Mouse (Mus musculus) embryonic fibroblast, embryonic 13.5 days (primary cell): ENCODE data around the gene Nol12. TPM values are rescaled to one million over a fixed set of nuclear protein-coding genes. Genes with fewer than 3 reads are reported as not detected.

Experiments
- H3K27ac ChIP-seq: 2 replicates; pipeline ENCODE4 v1.5.1; 2012; ENCODE audit warnings: low read length, control low read depth, inconsistent platforms; ENCODE audit not compliant: insufficient read depth
- H3K4me1 ChIP-seq: 2 replicates; pipeline ENCODE4 v1.6.1; 2011; ENCODE audit warnings: low read length; ENCODE audit not compliant: control insufficient read depth, insufficient read depth
- H3K4me3 ChIP-seq: 2 replicates; pipeline ENCODE4 v1.5.1; 2011; ENCODE audit warnings: mild to moderate bottlenecking, control low read depth, low read length; ENCODE audit not compliant: insufficient read depth
- CTCF ChIP-seq: IDR thresholded peaks from 2 replicates; pipeline ENCODE4 v1.5.1; 2011; ENCODE audit warnings: mild to moderate bottlenecking, control low read depth, low read length, moderate library complexity, borderline replicate concordance; ENCODE audit not compliant: insufficient read depth
- POLR2A ChIP-seq: IDR thresholded peaks from 2 replicates; pipeline ENCODE4 v1.6.1; 2011; ENCODE audit warnings: low read depth, mild to moderate bottlenecking, control low read depth, low read length, moderate library complexity
- polyA plus RNA-seq: library from polyadenylated mRNA; stranded (reverse); fragments of >200 nt; gene quantifications from 2 replicates; pipeline ENCODE4 v1.2.4, GENCODE M21; 2011; ENCODE audit warnings: low read depth; ENCODE audit not compliant: missing spikeins, insufficient read length

Nol12 gene
- polyA plus RNA-seq, 1 experiment, result 46.6 TPM

DNA sequence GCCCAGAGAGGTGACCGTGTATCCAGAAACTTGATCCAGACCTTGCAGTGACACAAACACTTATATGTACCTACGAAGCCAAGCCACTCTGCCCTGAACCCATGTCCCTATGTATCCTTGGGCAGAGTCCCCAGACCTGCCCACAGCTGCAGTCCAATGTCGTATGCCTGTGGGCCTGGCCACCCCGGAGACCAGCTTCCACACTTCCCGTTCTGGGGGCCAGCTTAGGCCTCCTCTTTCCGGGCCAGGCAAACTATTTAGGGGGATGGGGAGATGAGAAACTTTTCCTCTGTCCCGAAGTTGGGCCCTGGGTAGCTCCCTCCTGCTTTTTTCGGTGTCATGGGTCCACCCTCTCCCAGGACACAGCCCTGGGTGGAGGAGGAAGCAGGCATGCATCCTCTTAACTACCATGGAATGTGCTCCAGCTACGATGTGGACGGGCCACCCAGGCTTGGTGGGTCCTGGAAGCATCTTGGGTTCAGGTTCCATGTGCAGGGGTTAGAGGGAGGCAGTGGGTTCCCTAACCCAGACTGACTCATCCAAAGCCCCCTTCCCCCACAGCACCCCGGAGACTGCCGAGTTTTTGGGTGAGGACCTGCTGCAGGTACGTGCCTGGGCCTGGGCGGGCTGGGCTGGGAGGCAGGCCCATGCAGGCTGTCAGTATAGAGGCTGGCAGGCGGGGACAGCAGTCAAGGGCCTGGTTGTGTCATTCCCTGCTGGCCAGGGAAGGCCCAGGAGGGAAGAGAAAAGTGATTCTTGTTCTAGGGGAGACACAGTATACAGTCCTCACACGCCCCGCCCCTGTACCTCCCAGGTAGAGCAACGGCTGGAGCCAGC lies 33.9 kb upstream of the Nol12 start:
- TF ChIP-seq POLR2A (0 out of 2 replicates have a peak, but pooled peaks have one; percentile 14), CTCF (no peak)
- H3K4me3 ChIP-seq, result peak overlapping the region; percentile 91
- H3K4me1 ChIP-seq, result no peaks in the 10 kb centered on the region
- peak overlapping the region; percentile 35 for H3K27ac ChIP-seq

DNA sequence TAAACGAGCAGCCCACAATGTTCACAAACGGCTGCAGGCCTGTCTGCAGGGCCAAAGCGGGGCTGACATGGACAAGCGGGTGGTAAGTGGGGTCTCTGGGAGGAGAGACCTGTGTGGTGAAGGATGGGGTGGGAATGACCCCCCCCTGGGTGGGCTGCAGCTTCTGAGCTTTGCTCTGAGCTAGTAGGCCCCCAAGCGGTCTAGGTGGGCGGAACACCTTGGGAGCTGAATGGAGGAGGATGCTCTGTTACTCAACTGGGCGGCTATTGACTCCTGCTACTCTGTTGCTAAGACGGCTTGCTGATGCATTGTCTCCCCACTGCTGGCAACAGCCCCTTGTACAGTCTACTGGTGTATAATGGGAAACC lies 33.3 kb upstream of the Nol12 start:
- TF ChIP-seq CTCF (no peak), POLR2A (no peak)
- H3K4me1 ChIP-seq, result no peaks in the 10 kb centered on the region
- H3K4me3 ChIP-seq, result peak overlapping the region; percentile 91
- no peak overlapping the region for H3K27ac ChIP-seq

DNA sequence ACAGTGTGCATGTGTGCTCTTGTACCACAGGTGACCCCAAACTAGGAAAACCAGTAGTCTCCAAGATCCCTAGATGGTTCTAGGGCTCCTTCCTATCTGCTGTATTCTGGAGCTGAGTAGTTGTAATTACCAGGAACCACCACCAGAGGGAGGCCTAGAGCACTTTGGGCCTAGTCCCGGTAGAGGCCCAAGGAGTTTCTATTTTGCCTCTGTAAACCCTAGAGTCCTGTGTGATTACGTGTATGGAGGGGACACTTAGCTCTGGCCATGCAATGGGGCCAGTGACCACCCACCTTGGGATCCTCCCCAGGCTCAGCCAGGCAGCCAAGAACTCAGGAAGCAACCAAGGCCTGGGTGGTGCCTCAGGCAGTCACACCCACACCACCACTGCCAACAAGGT lies 31.5 kb upstream of the Nol12 start:
- no peak overlapping the region for H3K4me3 ChIP-seq
- H3K4me1 ChIP-seq, result no peaks in the 10 kb centered on the region
- H3K27ac ChIP-seq, result no peak overlapping the region
- TF ChIP-seq CTCF (peak; percentile 47; the same call in 1 of the 2 replicates), POLR2A (no peak)

DNA sequence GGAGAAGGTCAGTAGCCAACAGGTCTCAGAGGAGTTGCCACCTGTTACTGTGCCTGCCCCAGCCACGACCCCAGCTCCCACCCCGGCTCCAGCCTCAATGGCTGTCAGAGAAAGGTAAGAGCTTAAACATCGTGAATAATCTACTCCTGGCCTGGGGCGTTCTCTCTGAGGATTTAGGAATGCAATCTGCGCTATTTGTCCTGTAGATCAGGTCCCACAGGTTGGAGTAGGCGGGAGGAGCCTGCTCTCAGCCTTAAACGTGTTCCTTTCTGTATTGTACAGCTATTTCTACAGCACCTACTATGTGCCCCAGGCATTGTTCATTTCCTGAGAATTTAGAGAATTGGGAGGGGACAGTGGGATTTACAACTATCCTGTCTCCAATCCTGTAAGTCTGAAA lies 26.3 kb upstream of the Nol12 start:
- TF ChIP-seq CTCF (no peak), POLR2A (no peak)
- H3K27ac ChIP-seq, result no peak overlapping the region
- H3K4me1 ChIP-seq, result no peaks in the 10 kb centered on the region
- no peak overlapping the region for H3K4me3 ChIP-seq

DNA sequence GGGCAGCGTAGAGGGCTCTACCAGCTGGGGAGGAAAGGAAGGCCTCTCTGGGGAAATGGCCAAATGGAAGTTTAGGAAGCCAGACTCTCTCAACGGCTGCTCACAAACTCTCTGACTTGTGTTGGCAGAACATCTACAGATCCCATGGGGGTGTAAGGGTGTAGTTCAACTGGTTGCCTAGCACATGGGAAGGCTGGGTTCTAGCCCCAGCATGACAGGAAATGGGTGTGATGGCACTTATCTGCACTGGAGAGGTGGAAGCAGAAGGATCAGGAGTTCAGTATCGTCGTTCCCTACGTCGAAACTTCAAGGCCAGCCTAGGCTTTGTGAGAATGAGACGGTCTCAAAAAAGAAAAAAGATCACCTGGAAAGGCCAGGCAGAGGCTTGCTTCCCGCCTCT lies 25.8 kb upstream of the Nol12 start:
- Histone ChIP-seq H3K27ac (no peak overlapping the region), H3K4me3 (no peak overlapping the region), H3K4me1 (no peaks in the 10 kb centered on the region)
- TF ChIP-seq POLR2A (no peak), CTCF (no peak)

DNA sequence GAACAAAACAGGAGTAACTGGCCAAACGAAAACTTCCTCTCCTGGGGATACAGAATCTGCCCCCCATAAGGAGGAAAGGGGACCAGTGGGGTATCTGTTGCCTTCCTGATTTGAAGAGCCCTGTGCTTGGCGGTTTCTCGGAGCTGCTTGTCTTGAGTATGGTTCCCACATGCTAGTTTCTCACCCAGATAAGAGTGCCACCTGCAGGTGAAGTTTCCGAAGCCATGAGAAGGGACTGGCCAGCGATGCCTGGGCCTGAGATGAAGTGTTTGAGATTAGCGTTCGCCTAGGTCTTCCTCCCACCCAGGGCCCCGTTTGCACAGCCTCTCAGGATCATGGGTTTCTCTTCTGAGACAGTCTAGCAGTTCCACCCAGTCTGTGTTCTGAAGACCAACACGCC lies 22.7 kb upstream of the Nol12 start:
- Histone ChIP-seq H3K4me1 (peaks cover 2% of the 10 kb centered on the region; the same call in 1 of the 2 replicates), H3K27ac (no peak overlapping the region), H3K4me3 (no peak overlapping the region)
- TF ChIP-seq CTCF, result peak; percentile 35; the same call in 1 of the 2 replicates
- no peak for TF ChIP-seq POLR2A

DNA sequence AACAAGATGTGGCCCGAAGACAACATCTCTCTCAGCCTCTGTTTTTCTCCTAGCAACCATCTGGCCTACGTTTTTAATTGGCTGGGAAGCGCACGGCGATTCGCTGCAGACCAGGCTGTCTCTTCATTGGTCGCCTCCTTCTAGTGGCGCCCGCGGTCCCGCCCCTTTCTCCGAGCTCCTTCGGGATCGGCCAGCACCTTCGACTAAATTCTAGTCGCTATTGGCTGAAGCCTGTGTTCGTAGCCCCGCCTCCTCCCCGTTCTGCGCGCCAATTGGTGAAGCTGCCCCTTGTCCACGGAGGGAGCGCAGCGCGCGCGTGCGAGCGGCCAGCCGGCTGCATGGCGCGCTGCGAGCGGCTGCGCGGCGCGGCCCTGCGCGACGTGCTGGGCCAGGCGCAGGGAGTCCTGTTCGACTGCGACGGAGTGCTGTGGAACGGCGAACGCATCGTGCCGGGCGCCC lies 21.1 kb upstream of the Nol12 start, which contains the start of gene Pdxp:
Gene Pdxp, plus strand, starts transcription at position 288 of the 459 bp plus-strand sequence.
- peak within 1 kb of the TSS; percentile 41 for H3K4me3 ChIP-seq
- peaks cover 2% of the 10 kb centered on the region; the same call in 1 of the 2 replicates for H3K4me1 ChIP-seq
- H3K27ac ChIP-seq, result no peak within 1 kb of the TSS
- no peak for TF ChIP-seq CTCF
- TF ChIP-seq POLR2A, result peak; percentile 65

DNA sequence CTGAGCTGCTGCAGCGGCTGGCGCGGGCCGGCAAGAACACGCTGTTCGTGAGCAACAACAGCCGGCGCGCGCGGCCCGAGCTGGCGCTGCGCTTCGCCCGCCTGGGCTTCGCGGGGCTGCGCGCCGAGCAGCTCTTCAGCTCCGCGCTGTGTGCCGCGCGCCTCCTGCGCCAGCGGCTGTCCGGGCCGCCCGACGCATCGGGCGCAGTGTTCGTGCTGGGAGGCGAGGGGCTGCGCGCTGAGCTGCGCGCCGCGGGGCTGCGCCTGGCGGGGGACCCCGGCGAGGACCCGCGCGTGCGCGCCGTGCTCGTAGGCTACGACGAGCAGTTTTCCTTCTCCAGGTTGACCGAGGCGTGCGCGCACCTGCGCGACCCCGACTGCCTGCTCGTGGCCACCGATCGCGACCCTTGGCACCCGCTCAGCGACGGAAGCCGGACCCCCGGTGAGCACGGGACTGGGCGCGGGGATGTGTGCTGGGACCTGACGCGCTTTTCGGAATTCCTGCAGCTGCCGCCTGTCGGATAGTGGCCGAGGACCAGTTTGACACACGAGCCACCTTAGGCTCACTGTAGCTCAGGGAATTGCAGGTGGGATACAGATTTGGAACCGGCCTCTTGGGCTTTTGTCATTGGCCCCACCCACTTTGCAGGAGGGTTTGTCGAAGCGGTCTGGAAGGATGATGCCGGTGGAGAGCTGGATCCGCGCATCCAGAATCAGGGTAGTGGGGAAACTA lies 20.5 kb upstream of the Nol12 start:
- Histone ChIP-seq H3K4me3 (peak overlapping the region; percentile 41), H3K4me1 (peaks cover 2% of the 10 kb centered on the region; the same call in 1 of the 2 replicates), H3K27ac (no peak overlapping the region)
- TF ChIP-seq POLR2A (no peak), CTCF (no peak)

DNA sequence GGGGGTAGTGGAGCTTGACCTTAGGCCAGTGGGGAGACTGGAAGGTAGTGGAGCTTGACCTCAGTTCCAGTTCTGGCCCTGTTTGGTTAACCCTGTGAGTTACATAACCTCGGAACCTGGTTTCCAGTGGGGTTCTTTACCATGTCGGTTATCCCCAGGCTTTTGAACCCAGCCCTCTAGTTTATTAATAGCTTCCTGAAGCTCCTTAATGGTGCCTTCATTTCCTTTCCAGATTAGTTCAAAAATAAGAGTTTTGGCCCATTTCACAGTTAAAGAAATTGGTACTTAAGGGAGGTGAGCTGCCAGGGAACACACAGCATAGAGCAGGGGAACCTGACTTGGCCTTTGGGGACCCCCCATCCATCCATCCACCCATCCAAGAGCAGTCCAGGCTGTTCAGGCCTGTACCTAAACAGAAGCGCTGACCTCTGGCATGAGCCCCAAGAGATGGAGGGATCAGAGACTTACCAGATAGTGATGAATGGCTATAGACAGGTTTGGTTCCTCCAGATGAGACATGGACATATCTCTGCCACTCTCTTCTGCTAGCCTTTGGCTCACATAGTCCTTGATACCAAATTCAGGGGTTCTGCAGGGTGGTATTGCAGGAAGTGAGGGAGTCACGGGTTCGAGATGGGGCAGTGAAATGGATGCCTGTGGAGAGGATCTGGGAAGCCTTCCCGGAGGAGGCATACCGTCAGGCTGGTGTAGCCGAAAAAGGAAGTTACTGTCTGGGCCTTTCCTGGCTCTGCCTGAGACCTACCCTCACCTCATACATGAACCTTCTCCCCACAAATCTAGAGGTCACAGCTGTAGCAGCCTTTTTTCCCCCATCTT lies 19.7 kb upstream of the Nol12 start:
- H3K4me3 ChIP-seq, result peak overlapping the region; percentile 41
- peaks cover 6% of the 10 kb centered on the region; the same call in 1 of the 2 replicates for H3K4me1 ChIP-seq
- H3K27ac ChIP-seq, result no peak overlapping the region
- TF ChIP-seq CTCF (no peak), POLR2A (no peak)

DNA sequence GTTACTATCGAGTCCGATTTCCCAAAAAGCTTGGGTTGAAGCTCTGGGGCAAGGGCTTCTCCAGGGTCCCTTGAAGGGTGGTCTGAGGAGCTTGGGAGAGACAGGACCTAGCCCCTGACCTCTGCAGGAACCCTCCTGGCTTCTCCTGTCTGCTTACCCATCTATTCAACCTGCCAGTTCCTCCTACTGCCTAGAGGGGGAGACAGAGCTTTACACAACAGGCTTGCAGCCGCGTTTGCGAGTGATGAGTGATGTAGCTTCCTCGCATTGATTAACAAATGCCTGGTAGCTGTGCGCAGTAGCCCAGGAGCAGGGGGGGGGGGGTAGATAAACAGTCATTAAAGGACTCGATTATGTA lies 19.1 kb upstream of the Nol12 start:
- no peak for TF ChIP-seq POLR2A
- TF ChIP-seq CTCF, result peak; percentile 92
- Histone ChIP-seq H3K4me3 (no peak overlapping the region), H3K4me1 (peaks cover 9% of the 10 kb centered on the region; the same call in 1 of the 2 replicates), H3K27ac (no peak overlapping the region)
